Mouse (Mus musculus): ENCODE data around the gene Erich6b. TPM values are rescaled to one million over a fixed set of nuclear protein-coding genes. Genes with fewer than 3 reads are reported as not detected.

Gene Erich6b
- not detected for total RNA-seq (2021)
- long read RNA-seq, experiment 1: 0 reads
- long read RNA-seq, experiment 2: 0 reads

DNA sequence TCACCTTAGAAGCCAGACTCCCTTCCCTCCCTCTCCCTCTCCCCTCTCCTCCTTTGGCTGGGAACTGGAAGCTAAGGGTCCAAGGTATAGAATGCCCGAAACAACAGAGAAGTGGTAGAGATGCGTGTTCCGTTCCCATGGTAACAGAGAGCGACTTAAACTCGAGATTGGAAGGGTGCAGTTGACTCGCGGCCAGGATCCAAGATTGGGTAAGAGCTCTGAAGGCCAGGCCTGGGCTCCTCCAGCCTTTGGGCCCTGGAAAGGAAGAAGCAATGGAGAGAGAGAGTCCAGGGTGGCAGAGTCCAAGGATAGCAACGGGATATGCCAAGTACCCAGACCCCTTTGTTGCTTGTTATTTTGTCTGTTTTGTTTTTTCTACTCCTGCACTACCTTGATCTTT lies at the start of gene Erich6b:
Gene Erich6b, plus strand, starts transcription at position 180 of the 400 bp plus-strand sequence.
- TF ChIP-seq CTCF (IDR thresholded peaks at IDR 0.05): no peak
- no peak within 1 kb of the TSS for H3K4me3 ChIP-seq
- intact Hi-C loops (cut with DNase I): loop anchor here (5.0 kb wide), 2 partner anchors 265 to 445 kb away; no protein-coding TSS in a partner anchor
- DNase-seq (ENCODE audit: extremely low spot score in 1 of 2, low spot score in 2 of 2): no peak
- H3K27ac ChIP-seq: no peak within 1 kb of the TSS

- TF ChIP-seq CTCF (IDR thresholded peaks at IDR 0.05): no peak
- H3K27ac ChIP-seq: no peak within 1 kb of the TSS
- intact Hi-C loops (cut with DNase I): no loop called here
- no peak for DNase-seq (ENCODE audit: extremely low spot score in 1 of 2, low spot score in 2 of 2)
- no peak within 1 kb of the TSS for H3K4me3 ChIP-seq
Observed at GRCm38 (mm10) chr14:75592978-75593377, 49.1 kb upstream of the Erich6b start, which contains the start of gene Spert. Spert (minus strand) TSS chr14:75593116.

DNA sequence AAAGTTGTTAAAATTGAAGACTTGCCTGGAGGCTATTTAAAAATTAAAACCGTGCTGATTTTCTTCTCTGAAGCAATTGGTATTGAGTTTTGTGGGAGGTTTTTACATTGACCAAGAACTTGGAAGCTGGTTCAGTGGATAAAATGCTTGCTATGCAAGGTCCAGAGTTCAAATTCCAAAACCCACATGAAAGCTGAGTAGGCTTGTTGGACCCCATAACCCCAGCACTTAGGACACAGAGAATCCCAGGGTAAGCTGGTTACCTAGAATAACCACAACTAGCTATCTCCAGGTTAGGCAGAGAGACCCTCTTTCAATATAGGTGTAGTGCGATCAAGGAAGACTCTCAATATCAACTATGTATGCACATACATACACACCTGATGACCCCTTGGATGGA lies 32.9 kb upstream of the Erich6b start:
- H3K27ac ChIP-seq: no peak overlapping the region
- intact Hi-C loops (cut with DNase I): no loop called here
- H3K4me3 ChIP-seq: no peak overlapping the region
- no peak for TF ChIP-seq CTCF (IDR thresholded peaks at IDR 0.05)
- no peak for DNase-seq (ENCODE audit: extremely low spot score in 1 of 2, low spot score in 2 of 2)

GRCm38 (mm10) chr14:75616375-75616774 lies 25.7 kb upstream of the Erich6b start:
- Histone ChIP-seq H3K27ac (no peak overlapping the region), H3K4me3 (no peak overlapping the region)
- no peak for TF ChIP-seq CTCF (IDR thresholded peaks at IDR 0.05)
- intact Hi-C loops (cut with DNase I): no loop called here
- no peak for DNase-seq (ENCODE audit: extremely low spot score in 1 of 2, low spot score in 2 of 2)

DNA sequence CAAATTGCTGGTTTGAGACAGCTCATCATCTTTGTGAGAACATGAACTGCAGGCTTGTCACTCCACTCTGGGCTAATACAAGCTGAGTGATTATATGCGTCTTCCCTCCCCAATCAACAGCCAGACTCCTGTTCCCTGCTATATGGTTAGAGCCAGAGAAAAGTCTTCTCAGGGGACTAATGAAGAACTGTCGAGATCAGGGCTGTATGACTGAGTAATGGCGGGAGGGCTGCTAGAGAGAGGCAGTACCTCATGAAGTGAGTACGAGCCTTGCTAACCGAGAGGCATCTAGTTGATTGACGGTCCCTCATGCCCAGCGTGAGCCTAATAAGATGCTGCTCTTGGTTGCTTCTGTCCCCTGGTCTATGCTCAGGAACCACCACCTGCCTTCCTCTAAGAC lies 19.1 kb upstream of the Erich6b start:
- Histone ChIP-seq H3K4me3 (no peak overlapping the region), H3K27ac (no peak overlapping the region)
- no peak for DNase-seq (ENCODE audit: extremely low spot score in 1 of 2, low spot score in 2 of 2)
- TF ChIP-seq CTCF (IDR thresholded peaks at IDR 0.05): no peak
- intact Hi-C loops (cut with DNase I): no loop called here

GRCm38 (mm10) chr14:75628870-75629269 lies 13.2 kb upstream of the Erich6b start:
- TF ChIP-seq CTCF (IDR thresholded peaks at IDR 0.05): no peak
- intact Hi-C loops (cut with DNase I): no loop called here
- no peak overlapping the region for H3K4me3 ChIP-seq
- no peak overlapping the region for H3K27ac ChIP-seq
- no peak for DNase-seq (ENCODE audit: extremely low spot score in 1 of 2, low spot score in 2 of 2)

GRCm38 (mm10) chr14:75635350-75635749 lies 6.7 kb upstream of the Erich6b start:
- intact Hi-C loops (cut with DNase I): no loop called here
- H3K27ac ChIP-seq: no peak overlapping the region
- no peak overlapping the region for H3K4me3 ChIP-seq
- no peak for TF ChIP-seq CTCF (IDR thresholded peaks at IDR 0.05)
- peak in 1 of 2 experiments; percentile 36 for DNase-seq (ENCODE audit: extremely low spot score in 1 of 2, low spot score in 2 of 2)

- Histone ChIP-seq H3K27ac (no peak overlapping the region), H3K4me3 (no peak overlapping the region)
- TF ChIP-seq CTCF (IDR thresholded peaks at IDR 0.05): no peak
- DNase-seq (ENCODE audit: extremely low spot score in 1 of 2, low spot score in 2 of 2): no peak
- intact Hi-C loops (cut with DNase I): no loop called here
Observed at GRCm38 (mm10) chr14:75636107-75636506, 6.0 kb upstream of the Erich6b start.

DNA sequence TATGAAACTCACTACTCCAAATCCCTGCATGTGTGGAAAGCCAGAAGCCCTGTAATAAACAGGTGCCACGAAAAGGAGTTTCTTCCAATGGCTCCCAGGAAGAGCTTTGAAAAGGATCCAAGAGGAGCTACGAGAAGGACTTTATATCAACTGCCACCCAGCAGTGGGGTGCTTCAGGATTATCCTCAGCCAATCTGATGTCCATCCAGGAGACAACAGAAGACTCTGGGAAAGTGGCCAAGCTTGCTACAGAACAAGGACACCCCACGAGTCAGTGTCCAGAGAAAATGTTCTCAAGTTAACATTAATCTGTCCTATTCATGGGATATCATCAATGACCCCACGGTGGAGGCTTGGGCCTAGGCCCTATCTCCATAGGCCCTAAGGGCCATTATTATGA lies 4.4 kb upstream of the Erich6b start:
- no peak for DNase-seq (ENCODE audit: extremely low spot score in 1 of 2, low spot score in 2 of 2)
- H3K27ac ChIP-seq: no peak overlapping the region
- TF ChIP-seq CTCF (IDR thresholded peaks at IDR 0.05): no peak
- intact Hi-C loops (cut with DNase I): no loop called here
- H3K4me3 ChIP-seq: no peak overlapping the region

DNA sequence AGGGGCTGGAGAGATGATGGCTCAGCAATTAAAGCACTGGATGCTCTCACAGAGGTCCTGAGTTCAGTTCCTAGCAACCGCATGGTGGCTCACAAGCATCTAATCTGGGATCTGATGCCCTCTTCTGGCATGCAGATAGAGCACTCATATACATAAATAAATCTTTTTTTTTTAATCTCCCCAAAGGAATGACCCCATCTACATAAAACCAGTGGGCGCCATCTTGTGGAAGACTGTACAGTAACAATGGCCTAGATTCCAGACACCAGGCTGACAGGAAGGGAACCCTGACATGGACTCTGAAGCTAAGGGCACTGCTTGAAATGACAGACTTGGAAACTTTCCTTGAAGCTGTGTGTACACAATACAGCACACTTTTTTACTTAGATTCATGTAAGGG lies 1.2 kb upstream of the Erich6b start:
- peak; percentile 47 for TF ChIP-seq CTCF (IDR thresholded peaks at IDR 0.05)
- intact Hi-C loops (cut with DNase I): loop anchor here (5.0 kb wide), 2 partner anchors 264 to 444 kb away; no protein-coding TSS in a partner anchor
- Histone ChIP-seq H3K4me3 (no peak overlapping the region), H3K27ac (no peak overlapping the region)
- no peak for DNase-seq (ENCODE audit: extremely low spot score in 1 of 2, low spot score in 2 of 2)

- Histone ChIP-seq H3K4me3 (no peak overlapping the region), H3K27ac (no peak overlapping the region)
- peak; percentile 29 for TF ChIP-seq CTCF (IDR thresholded peaks at IDR 0.05)
- intact Hi-C loops (cut with DNase I): loop anchor here (5.0 kb wide), 2 partner anchors 264 to 444 kb away; no protein-coding TSS in a partner anchor
- DNase-seq (ENCODE audit: extremely low spot score in 1 of 2, low spot score in 2 of 2): no peak
Observed at GRCm38 (mm10) chr14:75641369-75641768, 690 bp upstream of the Erich6b start.

DNA sequence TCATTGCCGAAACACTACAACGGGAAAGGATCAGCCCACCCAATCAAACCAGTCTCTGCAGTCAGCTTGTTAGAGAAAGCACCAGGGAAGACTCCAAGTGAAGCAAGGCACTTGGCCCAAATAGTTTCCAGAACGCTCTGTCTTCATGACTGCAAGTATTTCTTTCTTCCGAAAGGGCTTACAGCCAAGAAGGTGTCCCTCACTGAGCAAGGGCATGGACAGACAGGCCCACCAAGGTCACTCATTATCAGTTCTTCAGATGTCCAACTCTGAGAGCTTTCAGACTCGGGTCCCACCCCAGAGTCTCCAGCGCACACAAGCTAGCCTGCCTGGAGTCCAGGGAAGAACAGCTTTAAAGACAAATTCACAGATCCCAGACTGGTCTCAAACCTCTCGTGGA lies 3.4 kb downstream of the Erich6b start:
- Histone ChIP-seq H3K27ac (no peak overlapping the region), H3K4me3 (no peak overlapping the region)
- no peak for TF ChIP-seq CTCF (IDR thresholded peaks at IDR 0.05)
- no peak for DNase-seq (ENCODE audit: extremely low spot score in 1 of 2, low spot score in 2 of 2)
- intact Hi-C loops (cut with DNase I): no loop called here

GRCm38 (mm10) chr14:75646060-75646459 lies 4.0 kb downstream of the Erich6b start:
- H3K27ac ChIP-seq: no peak overlapping the region
- no peak overlapping the region for H3K4me3 ChIP-seq
- no peak for DNase-seq (ENCODE audit: extremely low spot score in 1 of 2, low spot score in 2 of 2)
- no peak for TF ChIP-seq CTCF (IDR thresholded peaks at IDR 0.05)
- intact Hi-C loops (cut with DNase I): no loop called here
